Mouse (Mus musculus): ENCODE results near the gene Plcxd1.
"Not testable (repeated sequence)": the region's sequence is repeated elsewhere in the genome, so short reads cannot be mapped to it uniquely, and the experiment has no call there.

Plcxd1 gene

DNA sequence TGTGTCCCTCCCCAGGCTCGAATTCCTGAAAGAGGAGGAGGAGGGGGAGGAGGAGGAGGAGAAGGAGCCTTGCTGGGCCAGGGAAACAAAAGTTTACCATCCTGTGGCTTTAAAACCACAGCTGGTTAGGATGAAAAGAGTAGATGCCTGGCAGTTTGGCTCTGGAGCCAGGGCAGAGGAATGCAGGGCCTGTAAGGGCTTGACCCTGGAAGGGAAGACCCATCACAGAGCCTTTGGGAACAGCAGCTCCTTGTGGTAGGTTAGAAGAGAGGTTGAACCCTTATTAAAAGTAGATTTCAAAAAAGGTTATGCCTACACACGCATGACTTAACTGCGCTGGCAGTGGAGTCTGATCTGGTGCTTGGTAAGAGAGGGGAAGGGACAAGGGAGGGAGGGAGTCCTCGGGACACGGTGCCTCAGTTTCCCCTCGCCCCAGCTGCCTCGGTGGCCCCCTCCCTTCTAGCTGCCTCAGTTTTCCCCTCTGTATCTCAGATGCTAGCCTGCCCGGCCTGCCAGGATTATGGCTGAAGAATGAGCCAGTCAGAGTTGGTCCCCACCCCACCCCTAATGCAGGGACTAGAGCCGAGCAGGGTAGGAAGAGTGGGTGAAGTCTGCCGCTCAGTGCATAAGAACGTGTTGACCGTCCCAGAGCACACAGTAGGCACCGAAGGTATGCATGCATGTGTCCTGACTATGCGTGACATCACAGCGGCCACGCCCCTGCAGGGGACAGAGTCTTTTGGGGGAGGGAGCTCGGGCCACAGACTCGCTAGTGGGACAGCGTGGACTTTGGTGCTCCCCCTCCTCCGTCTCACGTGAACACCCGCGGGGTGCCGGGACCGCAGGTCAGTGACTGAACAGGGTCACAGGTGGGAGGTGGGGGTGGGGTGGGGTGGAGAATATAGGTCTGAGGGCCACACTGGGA is at the start of gene Plcxd1:
Gene Plcxd1 (plus strand): TSS at position 314 of the 925 bp plus-strand sequence.
- peak; percentile 19 for DNase-seq (ENCODE audit: low read depth, low spot score)

DNA sequence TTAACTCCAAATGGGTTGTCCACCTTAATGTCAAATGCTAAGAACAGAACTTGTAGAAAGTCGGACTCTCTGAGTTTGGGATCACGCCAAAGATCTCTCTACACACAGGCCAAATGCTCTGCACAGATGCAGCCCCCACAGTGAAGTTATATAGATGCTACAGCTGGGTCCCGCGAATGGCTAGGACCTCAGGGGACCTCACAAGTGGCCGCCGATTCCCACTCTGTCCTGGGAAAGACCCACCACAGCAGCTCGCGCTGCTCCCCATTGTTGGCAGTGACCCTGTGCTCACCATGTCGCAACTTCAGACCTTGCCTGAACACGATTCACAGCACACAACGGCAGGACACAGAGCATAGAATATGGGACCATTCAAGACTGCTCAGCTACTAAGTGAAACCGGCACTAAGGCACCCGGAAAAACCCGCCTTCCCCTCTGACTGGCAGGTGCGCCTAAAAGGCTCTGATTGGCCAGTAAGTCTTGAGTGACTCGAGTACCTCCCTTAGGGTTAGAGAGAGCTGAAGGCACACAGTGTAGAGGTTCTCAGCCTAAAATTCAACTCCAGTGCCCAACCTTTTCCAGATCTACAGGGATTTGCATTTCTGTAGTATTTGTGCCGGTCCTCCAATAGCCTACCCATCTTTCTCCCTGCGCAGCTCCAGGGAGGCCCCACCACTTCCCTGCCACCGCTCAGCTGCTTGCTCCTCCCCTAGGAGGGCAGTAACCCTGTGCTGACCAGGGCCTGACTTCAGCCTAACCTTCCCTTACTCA is 41.9 kb upstream of the Plcxd1 start:
- peak; percentile 87 for DNase-seq (ENCODE audit: low read depth, low spot score)

DNA sequence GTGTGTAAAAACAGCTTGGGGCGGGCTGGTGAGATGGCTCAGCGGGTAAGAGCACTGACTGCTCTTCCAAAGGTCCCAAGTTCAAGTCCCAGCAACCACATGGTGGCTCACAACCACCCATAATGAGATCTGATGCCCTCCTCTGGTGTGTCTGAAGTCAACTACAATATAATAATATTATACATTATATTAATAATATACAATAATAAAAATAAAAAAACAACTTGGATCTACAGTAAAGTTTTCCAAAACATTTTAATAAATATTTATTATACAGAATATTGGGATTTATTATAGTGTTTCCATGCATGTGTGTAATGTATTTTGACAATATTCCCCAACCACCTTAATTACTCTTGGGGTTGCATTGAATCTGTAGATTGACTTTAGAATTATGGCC is 27.4 kb upstream of the Plcxd1 start, which contains the start of gene Gm17655:
Gene Gm17655 (minus strand): TSS at position 101 of the 400 bp plus-strand sequence.
- DNase-seq (ENCODE audit: low read depth, low spot score): not testable (repeated sequence)

GRCm38 (mm10) chr5:110082961-110083360 is 16.8 kb upstream of the Plcxd1 start:
- DNase-seq (ENCODE audit: low read depth, low spot score): no peak

DNA sequence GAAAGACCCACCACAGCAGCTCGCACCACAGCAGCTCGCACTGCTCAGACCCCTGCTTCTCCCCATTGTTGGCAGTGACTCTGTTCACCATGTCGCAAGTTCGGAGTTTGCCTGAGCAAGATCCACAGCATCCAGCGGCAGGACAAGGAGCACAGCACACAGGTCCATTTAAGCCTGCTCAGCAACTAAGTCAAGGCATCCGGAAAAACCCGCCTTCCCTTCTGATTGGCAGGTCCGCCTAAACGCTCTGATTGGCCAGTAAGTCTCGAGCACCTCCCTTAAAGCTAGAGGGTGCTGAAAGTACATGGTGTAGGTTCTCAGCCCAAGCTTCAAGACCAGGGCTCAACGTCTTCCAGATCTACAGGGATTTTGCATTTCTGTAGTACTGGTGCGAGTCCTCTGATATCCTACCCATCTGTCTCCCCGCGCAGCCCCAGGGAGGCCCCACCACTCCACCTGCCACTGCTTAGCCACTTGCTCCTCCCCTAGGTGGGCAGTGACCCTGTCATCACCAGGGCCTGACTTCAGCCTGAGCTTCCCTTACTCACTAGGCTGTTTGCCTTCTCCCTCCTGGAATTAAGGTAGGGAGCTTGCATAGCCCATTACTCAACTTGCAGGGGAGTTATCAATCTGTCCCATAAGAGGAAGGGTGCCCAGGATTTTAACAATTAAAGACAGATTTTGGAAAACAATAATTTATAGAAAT is 13.5 kb upstream of the Plcxd1 start:
- DNase-seq (ENCODE audit: low read depth, low spot score): no peak

DNA sequence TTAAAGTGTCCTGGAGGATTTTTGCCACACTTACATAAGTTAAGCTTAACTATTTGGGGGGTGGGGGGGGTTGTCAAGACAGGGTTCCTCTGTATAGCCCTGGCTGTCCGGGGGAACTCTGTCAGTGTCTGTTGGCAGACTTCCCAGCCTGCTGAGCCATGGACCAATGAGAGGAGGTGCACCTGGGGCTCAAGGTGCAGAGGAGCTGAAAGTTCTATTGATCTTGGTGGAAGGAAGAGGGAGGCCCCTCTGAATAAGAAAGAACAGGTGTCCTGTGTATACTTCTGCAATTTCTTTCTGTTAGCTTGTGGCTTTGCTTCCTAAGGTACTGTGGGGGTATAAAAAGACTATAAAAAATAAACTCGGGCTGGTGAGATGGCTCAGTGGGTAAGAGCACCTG is 8.2 kb upstream of the Plcxd1 start:
- no peak for DNase-seq (ENCODE audit: low read depth, low spot score)

DNA sequence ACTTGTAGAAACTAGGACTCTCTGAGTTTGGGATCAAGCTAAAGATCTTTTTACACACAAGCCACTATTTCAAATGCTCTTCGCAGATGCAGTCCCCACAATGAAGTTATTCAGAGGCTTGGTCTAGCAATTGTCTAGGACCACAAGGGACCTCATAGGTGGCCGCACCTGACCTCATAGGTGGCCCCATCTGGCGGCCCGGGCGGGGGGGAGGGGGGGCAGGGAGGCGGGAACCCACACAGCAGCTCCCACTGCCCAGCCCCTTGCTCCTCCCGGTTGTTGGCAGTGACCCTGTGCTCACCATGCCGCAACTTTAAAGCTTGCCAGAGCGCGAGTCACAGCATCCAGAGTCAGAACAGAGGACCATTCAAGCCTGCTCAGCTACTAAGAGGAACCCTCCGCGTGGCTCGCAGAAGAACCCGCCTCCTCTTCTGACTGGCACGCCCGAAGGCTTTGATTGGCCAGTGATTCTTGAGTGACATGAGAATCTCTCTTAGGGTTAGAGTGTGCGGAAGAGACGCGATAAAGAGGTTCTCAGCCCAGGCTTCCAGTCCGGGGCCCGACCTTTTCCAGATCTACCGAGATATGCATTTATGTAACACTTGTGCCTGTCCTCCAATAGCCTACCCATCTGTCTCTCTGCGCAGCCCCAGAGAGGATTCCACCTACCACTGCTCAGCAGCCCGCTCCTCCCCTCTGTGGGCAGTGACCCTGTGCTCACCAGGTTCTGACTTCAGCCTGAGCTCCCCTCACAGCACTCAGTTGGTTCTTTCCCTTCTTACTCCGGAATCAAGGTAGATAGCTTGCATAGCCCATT is 5.5 kb upstream of the Plcxd1 start, which contains the start of gene Gm35315:
Gene Gm35315 (minus strand): TSS at position 391 of the 817 bp plus-strand sequence.
- peak; percentile 92 for DNase-seq (ENCODE audit: low read depth, low spot score)

DNA sequence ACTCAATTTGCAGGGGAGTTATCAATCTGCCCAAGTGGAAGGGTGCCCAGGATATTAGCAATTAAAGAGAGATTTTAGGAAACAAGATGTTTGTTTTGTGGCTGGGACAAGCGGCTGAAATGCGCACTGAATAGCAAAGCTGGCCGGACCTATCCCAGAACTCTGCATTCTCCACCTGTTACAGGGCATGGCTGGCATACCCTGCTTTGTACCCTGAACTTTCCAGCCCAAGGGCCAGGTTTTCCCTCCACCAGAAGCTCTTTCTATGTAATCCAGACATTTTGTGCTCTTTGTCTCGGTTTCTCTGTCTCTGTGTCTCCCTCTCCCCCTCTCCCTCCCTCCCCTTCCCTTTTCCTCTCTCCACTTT is 4.9 kb upstream of the Plcxd1 start:
- no peak for DNase-seq (ENCODE audit: low read depth, low spot score)

DNA sequence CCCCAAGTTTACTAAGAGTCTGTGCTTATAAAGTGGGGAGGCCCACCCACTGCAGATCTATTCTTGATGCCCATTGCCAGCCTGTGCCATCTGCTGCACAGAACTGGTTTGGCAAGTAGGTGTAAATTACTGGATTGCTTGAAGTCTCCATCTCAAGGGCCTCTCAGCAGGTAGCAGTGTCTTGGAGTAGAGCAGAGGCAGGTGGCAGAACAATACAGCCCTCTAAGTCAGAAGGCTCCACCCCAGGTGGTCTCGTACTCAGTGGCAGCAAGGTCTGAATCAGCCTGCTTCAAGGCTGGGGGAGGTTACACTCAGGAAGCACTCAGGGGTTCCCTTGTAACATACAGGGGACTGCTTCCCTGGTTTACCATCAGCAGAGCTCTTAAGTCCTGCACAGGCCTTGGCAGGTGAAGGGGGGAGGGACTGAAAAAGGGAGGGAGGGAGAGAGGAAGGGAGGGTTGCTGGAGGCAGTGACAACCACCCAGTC is 735 bp upstream of the Plcxd1 start:
- DNase-seq (ENCODE audit: low read depth, low spot score): no peak

GRCm38 (mm10) chr5:110100921-110101631 is 1.3 kb downstream of the Plcxd1 start:
- DNase-seq (ENCODE audit: low read depth, low spot score): peak; percentile 62

GRCm38 (mm10) chr5:110101716-110102347 is 2.1 kb downstream of the Plcxd1 start:
- peak; percentile 73 for DNase-seq (ENCODE audit: low read depth, low spot score)

- no peak for DNase-seq (ENCODE audit: low read depth, low spot score)
These were observed 2.7 kb downstream of the Plcxd1 start for GRCm38 (mm10) chr5:110102429-110102828.

DNA sequence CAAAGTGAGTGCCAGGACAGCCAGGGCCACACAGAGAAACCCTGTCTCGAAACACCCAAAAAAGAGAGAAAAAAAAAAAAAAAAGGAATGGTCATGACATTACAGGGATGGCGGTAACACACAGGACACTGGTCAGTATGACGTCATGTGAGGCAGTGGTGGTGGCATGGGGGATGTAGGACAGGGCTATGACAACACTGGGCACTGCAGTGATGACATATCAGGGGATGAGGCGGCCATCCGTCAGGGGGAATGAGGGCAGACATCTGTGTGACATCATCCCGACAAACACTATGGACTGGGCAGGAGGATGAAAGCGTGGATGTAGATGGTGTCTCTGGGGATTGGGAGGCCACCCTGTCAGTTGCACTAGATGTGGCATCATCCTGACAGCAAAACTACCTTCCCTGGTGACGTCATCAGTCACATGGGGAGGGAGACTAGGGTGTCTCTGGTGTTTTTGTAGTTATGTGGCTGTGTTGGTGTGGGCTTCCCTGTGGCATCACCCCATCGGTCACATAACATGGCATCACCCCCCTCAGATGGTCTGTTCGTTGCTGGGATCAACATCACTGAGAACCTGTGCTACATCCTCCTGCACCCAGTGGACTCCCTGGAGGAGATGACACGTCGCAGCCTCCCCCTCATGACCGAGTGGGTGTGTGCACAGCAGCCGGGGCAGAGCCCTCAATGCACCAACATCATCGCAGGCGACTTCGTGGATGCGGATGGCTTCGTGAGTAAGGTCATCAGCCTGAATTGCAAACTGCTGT is 3.3 kb downstream of the Plcxd1 start:
- peak; percentile 7 for DNase-seq (ENCODE audit: low read depth, low spot score)

DNA sequence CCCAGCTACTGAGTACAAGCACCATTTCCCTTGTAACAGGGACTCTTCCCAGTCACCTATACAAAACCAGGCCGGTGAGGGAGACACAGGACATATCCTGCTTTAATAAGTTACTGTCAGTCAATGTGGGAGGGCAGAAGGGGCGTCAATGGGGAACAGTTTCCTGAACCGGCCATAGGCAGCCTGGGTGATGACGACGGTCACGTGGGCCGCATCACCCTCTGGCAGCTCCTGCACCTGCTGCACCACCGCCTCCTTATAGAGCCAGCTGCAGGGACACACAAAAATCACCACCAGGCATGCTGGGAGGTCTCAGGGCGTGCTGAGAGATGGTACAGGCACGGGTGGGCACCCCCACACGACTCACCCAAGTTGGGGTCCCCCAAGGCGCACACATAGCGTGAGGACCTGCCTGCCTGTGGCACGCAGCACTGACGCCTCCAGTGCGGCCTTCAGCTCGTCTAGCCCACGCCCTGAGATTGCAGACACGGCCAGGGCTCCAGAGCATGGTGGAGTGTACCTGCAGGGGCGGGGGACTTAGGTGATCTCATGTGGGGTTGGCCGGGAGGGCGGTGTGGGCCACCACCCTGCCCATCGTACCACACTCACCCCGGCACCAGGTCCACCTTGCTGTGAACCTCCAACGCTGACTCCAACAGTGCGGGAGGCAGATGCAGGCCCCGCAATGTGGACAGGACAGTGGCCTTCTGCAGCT is 4.3 kb downstream of the Plcxd1 start:
- no peak for DNase-seq (ENCODE audit: low read depth, low spot score)

DNA sequence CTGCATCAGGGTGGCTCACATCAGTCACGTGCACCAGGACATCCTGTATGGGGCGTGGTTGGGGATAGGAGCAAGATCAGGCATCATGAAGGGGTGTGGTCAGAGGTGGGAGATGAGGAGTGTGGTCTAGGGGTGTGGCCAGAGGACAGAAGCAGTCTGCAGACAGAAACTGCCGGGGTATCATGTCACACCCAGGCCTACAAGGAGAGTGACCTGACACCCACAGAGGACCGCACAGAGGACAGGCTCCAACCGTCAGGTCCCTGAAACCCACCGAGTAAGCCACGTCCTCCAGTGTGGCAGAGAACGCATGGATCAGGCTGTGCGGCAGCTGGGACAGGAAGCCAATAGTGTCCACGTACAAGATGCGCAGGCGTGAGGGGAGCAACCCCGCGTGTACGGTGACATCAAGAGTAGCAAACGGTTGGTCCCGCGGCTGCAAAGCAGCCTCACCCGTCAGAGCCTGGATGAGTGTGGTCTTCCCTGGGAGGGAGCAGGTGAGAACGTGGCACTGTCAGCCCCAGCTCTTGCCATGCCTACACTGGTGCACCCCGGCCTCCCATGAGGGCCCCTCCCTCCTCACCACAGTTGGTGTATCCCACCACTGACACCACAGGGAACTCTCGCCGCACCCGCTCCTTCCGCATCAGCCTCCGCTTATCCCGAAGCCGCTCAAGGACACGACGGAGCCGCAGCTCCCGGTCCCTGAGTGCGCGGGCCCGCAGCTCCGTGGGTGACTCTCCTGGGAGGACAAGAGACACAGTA is 5.0 kb downstream of the Plcxd1 start:
- DNase-seq (ENCODE audit: low read depth, low spot score): no peak

DNA sequence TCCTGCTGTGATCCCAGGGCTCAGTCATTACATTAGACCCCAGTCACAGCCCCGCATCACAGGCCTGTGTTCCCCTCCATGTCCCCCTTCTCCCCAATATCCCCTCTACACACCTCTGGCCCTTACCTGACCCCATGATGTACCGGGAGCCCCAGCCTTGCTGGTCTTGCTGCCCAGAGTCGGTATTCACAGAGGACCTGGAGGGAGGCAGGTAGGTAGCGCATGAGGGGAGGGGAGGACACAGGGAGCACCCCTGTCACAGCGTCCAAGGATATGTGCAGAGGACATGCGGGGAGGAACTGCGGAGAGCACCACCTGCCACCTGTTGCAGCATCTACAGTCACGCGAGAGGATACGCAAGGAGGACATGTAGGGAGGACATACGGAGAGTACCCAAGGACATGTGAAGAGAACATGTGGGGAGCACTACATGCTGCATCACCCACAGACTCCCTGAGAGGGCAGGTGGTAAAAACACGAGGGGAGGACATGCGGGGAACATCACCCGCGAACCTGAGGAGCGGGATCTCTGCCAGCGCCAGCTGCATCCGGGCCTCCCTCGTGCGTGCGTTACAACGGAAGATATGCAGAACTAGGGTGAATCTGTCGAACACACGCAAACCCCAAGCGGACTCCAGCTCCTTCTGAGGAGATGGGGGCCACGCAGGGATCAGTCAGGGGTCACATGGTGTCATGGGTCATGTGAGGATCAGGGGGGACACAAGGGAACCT is 6.5 kb downstream of the Plcxd1 start:
- DNase-seq (ENCODE audit: low read depth, low spot score): peak; percentile 20

All from CD4-positive, CD25-positive, alpha-beta regulatory T cell, adult 2 months (primary cell).